Mouse (Mus musculus) kidney, adult 2 months (tissue): ENCODE results near the gene Cryzl1.

Experiments
- CTCF ChIP-seq: fragments of 200-500 bp; conservative IDR thresholded peaks from 2 replicates; pipeline ENCODE4 v1.5.1; 2011; ENCODE audit warnings: low read depth, mild to moderate bottlenecking, control low read depth, low read length, moderate library complexity, mixed read lengths; ENCODE audit not compliant: insufficient read depth, insufficient read length
- POLR2A ChIP-seq: fragments of 200-500 bp; IDR thresholded peaks from one replicate; pipeline ENCODE4 v1.6.1; 2011; ENCODE audit warnings: low read depth, low read length, control low read depth

DNA sequence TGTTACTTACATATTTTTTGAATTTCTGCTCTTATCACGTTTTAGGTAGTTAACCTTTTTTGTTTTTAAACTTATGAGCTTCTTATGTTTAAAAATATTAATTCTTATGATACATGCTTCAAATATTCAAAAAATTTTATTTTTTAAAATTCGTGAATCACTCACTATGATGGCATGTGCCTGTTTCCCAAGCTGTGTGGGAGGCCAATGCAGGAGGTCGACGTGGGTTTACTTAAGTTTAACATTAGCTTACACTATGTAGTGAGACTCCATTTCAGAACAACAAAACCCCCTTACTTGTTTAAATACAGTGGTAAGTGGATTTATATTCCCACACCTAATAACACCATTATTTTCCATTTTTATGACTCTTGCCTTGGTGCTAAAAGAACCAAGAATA is 24.8 kb upstream of the Cryzl1 start:
- no peak for TF ChIP-seq CTCF
- no peak for TF ChIP-seq POLR2A
